Mouse (Mus musculus): Measurements from ENCODE around the gene Rps11. TPM values are rescaled to one million over a fixed set of nuclear protein-coding genes. Genes with fewer than 3 reads are reported as not detected.
"Not testable (repeated sequence)": the region's sequence is repeated elsewhere in the genome, so short reads cannot be mapped to it uniquely, and the experiment has no call there.

Gene Rps11
- polyA plus RNA-seq, 1 experiment from 2014 or later = 952 TPM

DNA sequence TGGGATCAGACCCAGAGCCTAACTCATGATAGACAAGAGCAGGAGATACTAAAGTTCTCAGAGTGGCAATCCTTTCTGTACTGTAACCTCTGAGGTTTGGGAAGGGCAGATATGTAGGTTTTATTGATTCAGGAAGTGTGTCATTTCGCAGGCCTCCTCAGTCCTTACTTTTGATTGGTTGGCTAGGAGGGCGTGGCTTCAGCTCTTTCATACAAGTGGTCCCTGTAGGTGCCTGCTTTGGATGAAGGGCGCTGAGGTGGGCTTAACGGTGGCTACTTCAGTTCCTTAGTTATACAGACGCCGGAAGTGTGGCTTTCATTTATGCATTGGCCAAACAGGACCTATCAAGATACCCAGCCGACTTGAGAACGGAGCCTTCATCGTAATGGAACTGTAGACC is 31.4 kb upstream of the Rps11 start:
- H3K27me3 ChIP-seq (ENCODE audit: control insufficient read depth, insufficient read depth, low read length) = no peaks in the 10 kb centered on the region
- no peak overlapping the region for H3K9ac ChIP-seq
- ATAC-seq (ENCODE audit: low FRiP score) (no peak), DNase-seq (ENCODE audit: low spot score) (no peak)
- peaks cover 12% of the 10 kb centered on the region for H3K4me1 ChIP-seq (replicated peaks; ENCODE audit: control insufficient read depth, insufficient read depth, low read length)
- H3K27ac ChIP-seq = no peak overlapping the region
- no peaks in the 10 kb centered on the region for H3K9me3 ChIP-seq (ENCODE audit: control insufficient read depth, low read length)
- 88% methylated on average over 9 of the region's 9 CpGs for WGBS
- peaks cover 24% of the 10 kb centered on the region for H3K36me3 ChIP-seq (replicated peaks; ENCODE audit: control insufficient read depth, insufficient read depth)
- peak overlapping the region; percentile 93 for H3K4me2 ChIP-seq (replicated peaks)
- H3K4me3 ChIP-seq (replicated peaks; ENCODE audit: low read length) = no peak overlapping the region

DNA sequence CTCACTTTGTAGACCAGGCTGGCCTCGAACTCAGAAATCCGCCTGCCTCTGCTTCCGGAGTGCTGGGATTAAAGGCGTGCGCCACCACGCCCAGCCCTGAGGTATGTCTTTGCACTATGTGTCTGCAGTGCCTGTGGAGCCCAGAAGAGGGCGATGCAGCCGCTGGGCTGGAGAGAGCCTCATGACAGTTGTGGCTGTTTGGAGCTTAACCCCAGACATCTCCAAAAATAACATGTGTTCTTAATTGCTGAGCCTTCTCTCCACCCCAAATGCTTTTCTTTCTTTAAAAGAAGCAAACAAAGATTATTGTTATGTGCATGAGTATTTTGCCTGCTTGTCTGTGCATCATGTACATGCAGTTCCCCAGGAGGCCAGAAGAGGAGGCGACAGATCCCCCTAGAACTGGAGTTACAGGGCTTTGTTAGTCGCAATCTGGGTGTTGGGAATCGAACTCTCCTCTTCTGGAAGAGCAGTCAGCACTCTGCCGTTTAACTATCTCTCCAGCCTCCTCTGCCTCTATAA is 30.8 kb upstream of the Rps11 start:
- peak overlapping the region; percentile 93 for H3K4me2 ChIP-seq (replicated peaks)
- peak overlapping the region; percentile 68 for H3K4me3 ChIP-seq (replicated peaks; ENCODE audit: low read length)
- no peaks in the 10 kb centered on the region for H3K27me3 ChIP-seq (ENCODE audit: control insufficient read depth, insufficient read depth, low read length)
- H3K9me3 ChIP-seq (ENCODE audit: control insufficient read depth, low read length) = no peaks in the 10 kb centered on the region
- peak overlapping the region; percentile 14; the same call in 1 of the 2 replicates for H3K27ac ChIP-seq
- DNase-seq (ENCODE audit: low spot score) (no peak), ATAC-seq (ENCODE audit: low FRiP score) (no peak; the same call in 1 of the 2 replicates)
- peaks cover 19% of the 10 kb centered on the region for H3K36me3 ChIP-seq (replicated peaks; ENCODE audit: control insufficient read depth, insufficient read depth)
- WGBS = 80% methylated on average over 12 of the region's 12 CpGs
- peaks cover 12% of the 10 kb centered on the region for H3K4me1 ChIP-seq (replicated peaks; ENCODE audit: control insufficient read depth, insufficient read depth, low read length)
- H3K9ac ChIP-seq = peak overlapping the region; percentile 94; the same call in 1 of the 2 replicates

DNA sequence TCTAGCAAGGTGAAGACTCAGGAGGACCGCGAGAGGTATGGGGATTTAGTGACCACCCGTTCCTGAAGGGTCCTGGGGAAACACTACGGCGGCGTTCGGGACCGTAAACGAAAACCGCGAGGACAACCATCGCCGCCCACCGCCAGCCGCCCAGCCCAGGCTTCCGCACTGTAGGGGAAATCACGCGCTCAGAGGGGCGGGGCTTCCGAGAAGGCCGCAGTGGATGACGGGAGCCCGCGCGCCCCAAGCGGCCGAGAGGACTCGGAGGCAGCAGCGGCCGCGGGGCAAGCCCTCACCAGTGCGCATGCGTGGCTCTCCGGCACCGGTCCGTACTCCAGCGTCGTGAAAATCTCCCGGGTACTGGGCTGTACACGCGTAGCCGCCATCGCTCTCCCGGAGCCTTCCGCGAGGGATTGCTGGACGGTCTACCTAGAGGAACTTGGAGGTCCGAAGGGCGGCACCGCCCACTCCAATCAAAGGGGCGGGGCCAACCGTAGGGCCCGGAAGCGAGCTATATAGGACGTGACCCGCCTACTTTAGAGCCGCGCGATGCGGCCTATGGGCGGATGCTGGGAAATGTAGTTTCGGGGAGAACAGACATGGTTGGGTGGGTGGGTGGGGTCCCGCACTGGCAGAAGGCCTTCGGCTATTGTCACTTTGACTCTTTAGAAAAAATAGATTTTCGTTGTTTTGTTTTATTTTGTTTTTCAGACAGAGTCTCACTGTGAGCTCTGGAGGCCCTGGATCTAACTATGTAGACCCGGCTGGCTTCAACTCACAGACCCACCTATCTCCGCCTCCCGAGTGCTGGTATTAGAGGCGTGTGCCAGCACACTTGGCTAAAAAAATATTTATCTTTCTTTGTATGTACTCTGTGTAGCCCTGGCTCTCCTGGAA is 30.1 kb upstream of the Rps11 start, which contains the start of the genes Pih1d1 and Aldh16a1:
Gene Pih1d1, plus strand, starts transcription at position 208 of the 897 bp plus-strand sequence.
Gene Aldh16a1, minus strand, starts transcription at position 489 of the 897 bp plus-strand sequence.
- H3K27me3 ChIP-seq (ENCODE audit: control insufficient read depth, insufficient read depth, low read length) = no peaks in the 10 kb centered on the region
- 5% methylated on average over 68 of the region's 69 CpGs for WGBS
- H3K36me3 ChIP-seq (replicated peaks; ENCODE audit: control insufficient read depth, insufficient read depth) = peaks cover 13% of the 10 kb centered on the region
- ATAC-seq (ENCODE audit: low FRiP score) = peak; percentile 97
- no peaks in the 10 kb centered on the region for H3K9me3 ChIP-seq (ENCODE audit: control insufficient read depth, low read length)
- DNase-seq (ENCODE audit: low spot score) = peak; percentile 96
- H3K4me2 ChIP-seq (replicated peaks) = peak within 1 kb of the TSS; percentile 93
- peaks cover 12% of the 10 kb centered on the region for H3K4me1 ChIP-seq (replicated peaks; ENCODE audit: control insufficient read depth, insufficient read depth, low read length)
- H3K9ac ChIP-seq = peak within 1 kb of the TSS; percentile 94
- peak within 1 kb of the TSS; percentile 97 for H3K27ac ChIP-seq
- H3K4me3 ChIP-seq (replicated peaks; ENCODE audit: low read length) = peak within 1 kb of the TSS; percentile 68

DNA sequence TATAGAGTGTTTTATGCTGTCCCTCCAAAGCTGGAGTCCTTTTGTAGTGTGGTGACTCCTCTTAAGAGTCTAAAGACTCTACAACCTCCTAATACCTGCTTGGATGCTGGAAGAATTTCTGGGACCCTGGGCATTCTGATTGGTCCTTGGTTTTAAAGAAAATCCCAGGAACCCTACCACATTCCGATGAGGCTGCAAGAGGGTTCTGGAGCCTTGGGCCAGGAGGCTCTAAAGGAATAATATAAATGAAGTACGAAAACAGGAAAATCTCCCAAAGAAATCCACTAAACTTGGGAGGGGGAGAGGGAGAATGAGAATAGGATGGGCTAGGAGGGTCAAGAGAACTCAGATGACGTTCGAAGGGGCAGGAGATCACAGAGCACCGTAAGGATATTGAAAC is 29.3 kb upstream of the Rps11 start:
- peak overlapping the region; percentile 68 for H3K4me3 ChIP-seq (replicated peaks; ENCODE audit: low read length)
- 2% methylated on average over 5 of the region's 5 CpGs for WGBS
- H3K9me3 ChIP-seq (ENCODE audit: control insufficient read depth, low read length) = no peaks in the 10 kb centered on the region
- DNase-seq (ENCODE audit: low spot score) (no peak), ATAC-seq (ENCODE audit: low FRiP score) (no peak)
- no peaks in the 10 kb centered on the region for H3K27me3 ChIP-seq (ENCODE audit: control insufficient read depth, insufficient read depth, low read length)
- peak overlapping the region; percentile 93 for H3K4me2 ChIP-seq (replicated peaks)
- H3K27ac ChIP-seq = peak overlapping the region; percentile 97
- H3K9ac ChIP-seq = peak overlapping the region; percentile 94
- peaks cover 12% of the 10 kb centered on the region for H3K4me1 ChIP-seq (replicated peaks; ENCODE audit: control insufficient read depth, insufficient read depth, low read length)
- peaks cover 5% of the 10 kb centered on the region; the same call in 1 of the 2 replicates for H3K36me3 ChIP-seq (replicated peaks; ENCODE audit: control insufficient read depth, insufficient read depth)

DNA sequence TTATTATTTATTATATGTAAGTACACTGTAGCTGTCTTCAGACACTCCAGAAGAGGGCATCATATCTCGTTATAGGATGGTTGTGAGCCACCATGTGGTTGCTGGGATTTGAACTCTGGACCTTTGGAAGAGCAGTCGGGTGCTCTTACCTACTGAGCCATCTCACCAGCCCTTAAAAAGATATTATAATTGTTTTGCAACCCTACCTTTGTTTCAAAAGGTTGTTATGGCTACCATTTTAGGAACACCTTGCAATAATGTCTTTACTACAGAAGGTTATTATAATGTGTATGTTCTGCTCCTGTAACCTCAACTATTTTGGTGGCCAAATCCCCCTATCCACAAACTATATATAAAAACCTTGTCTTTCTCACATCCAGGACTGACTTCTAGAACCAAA is 28.8 kb upstream of the Rps11 start:
- WGBS = 95% methylated on average over 2 of the region's 2 CpGs
- not testable (repeated sequence) for H3K9ac ChIP-seq

DNA sequence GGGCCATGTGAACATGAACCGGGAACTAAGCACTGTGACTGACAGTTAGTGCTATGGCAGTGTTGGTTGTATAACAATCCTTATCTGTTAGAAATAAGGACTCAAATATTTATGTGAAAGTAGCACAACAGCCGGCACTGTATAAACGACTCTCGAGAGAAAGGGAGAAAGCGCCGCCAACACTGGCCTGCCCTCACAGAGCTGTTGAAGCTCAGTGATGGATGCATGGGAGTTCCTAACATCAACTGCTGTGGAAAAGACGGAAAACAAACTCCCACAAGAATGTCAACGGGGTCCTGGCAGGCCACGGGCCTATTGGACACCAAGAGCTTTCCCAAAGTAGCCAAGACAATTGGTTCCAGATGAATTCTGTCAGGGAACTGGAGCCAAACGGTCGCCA is 27.1 kb upstream of the Rps11 start:
- no peak overlapping the region for H3K4me2 ChIP-seq (replicated peaks)
- H3K9ac ChIP-seq = 0 out of 2 replicates have a peak overlapping the region, but pooled peaks have one; percentile 28
- H3K4me3 ChIP-seq (replicated peaks; ENCODE audit: low read length) = no peak overlapping the region
- no peak for DNase-seq (ENCODE audit: low spot score)
- H3K27me3 ChIP-seq (ENCODE audit: control insufficient read depth, insufficient read depth, low read length) = no peaks in the 10 kb centered on the region
- 56% methylated on average over 11 of the region's 11 CpGs for WGBS
- peaks cover 12% of the 10 kb centered on the region for H3K4me1 ChIP-seq (replicated peaks; ENCODE audit: control insufficient read depth, insufficient read depth, low read length)
- no peaks in the 10 kb centered on the region for H3K9me3 ChIP-seq (ENCODE audit: control insufficient read depth, low read length)
- H3K27ac ChIP-seq = no peak overlapping the region
- H3K36me3 ChIP-seq (replicated peaks; ENCODE audit: control insufficient read depth, insufficient read depth) = 0 out of 2 replicates have a peak, but pooled peaks cover 6% of the 10 kb centered on the region
- ATAC-seq (ENCODE audit: low FRiP score) = no peak

More for the DNA sequence above, 28.8 kb upstream of the Rps11 start:
- not testable (repeated sequence) for H3K9me3 ChIP-seq (ENCODE audit: control insufficient read depth, low read length); H3K36me3 ChIP-seq (replicated peaks; ENCODE audit: control insufficient read depth, insufficient read depth); H3K27me3 ChIP-seq (ENCODE audit: control insufficient read depth, insufficient read depth, low read length); DNase-seq (ENCODE audit: low spot score); ATAC-seq (ENCODE audit: low FRiP score); H3K27ac ChIP-seq; H3K4me3 ChIP-seq (replicated peaks; ENCODE audit: low read length)
- H3K4me2 ChIP-seq (replicated peaks) = peak overlapping the region; percentile 93
- H3K4me1 ChIP-seq (replicated peaks; ENCODE audit: control insufficient read depth, insufficient read depth, low read length) = peaks cover 12% of the 10 kb centered on the region

DNA sequence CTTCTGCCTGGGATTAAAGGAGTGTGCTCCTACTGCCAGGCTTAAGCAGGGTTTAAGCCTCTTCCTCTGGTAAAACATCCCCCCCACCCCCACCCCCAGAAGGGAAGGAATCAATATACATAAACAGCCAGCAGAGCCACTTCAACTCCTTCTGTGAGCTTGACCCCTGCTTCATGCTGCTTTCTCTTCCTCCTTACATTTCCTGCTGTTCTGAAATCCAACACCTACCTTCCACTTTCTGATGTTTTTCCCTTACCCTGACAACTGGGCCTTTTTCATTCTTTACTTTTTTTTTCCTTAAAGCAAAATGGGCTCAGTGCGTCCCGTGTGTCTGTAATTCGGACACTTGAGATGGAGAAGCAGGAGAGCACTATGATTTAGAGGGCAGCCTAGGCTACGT is 26.1 kb upstream of the Rps11 start:
- Histone ChIP-seq H3K9ac (no peak overlapping the region), H3K4me2 (replicated peaks) (no peak overlapping the region), H3K4me1 (replicated peaks; ENCODE audit: control insufficient read depth, insufficient read depth, low read length) (peaks cover 11% of the 10 kb centered on the region), H3K27me3 (ENCODE audit: control insufficient read depth, insufficient read depth, low read length) (no peaks in the 10 kb centered on the region), H3K36me3 (replicated peaks; ENCODE audit: control insufficient read depth, insufficient read depth) (0 out of 2 replicates have a peak, but pooled peaks cover 6% of the 10 kb centered on the region), H3K4me3 (replicated peaks; ENCODE audit: low read length) (no peak overlapping the region), H3K9me3 (ENCODE audit: control insufficient read depth, low read length) (no peaks in the 10 kb centered on the region), H3K27ac (no peak overlapping the region)
- WGBS = 75% methylated on average over 4 of the region's 4 CpGs
- ATAC-seq (ENCODE audit: low FRiP score) (no peak), DNase-seq (ENCODE audit: low spot score) (no peak)

DNA sequence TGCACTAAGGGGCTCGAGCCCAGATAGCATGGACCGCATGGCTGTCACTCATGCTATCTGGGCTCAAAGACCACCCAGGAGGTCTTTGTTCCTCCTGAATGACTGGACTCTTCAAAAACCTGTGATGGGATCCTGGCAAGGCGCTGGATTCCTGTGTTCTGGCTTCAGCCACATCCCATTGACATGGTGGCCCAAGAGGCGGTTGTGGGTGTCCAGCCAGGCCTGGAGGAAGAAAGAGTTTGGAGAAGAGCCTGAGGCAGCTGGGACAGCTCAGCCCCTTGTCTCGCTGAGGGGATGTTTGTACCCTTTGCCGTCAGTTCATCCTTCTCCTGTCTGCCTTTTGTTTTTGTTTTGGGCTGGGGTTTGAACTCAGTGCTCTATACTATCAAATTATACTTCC is 25.3 kb upstream of the Rps11 start:
- H3K36me3 ChIP-seq (replicated peaks; ENCODE audit: control insufficient read depth, insufficient read depth) = 0 out of 2 replicates have a peak, but pooled peaks cover 6% of the 10 kb centered on the region
- H3K4me1 ChIP-seq (replicated peaks; ENCODE audit: control insufficient read depth, insufficient read depth, low read length) = 0 out of 2 replicates have a peak, but pooled peaks cover 5% of the 10 kb centered on the region
- no peak for DNase-seq (ENCODE audit: low spot score)
- no peaks in the 10 kb centered on the region for H3K9me3 ChIP-seq (ENCODE audit: control insufficient read depth, low read length)
- H3K27ac ChIP-seq = no peak overlapping the region
- ATAC-seq (ENCODE audit: low FRiP score) = no peak
- H3K4me3 ChIP-seq (replicated peaks; ENCODE audit: low read length) = no peak overlapping the region
- whole genome bisulfite sequencing = 28% methylated on average over 6 of the region's 6 CpGs
- H3K4me2 ChIP-seq (replicated peaks) = no peak overlapping the region
- no peaks in the 10 kb centered on the region for H3K27me3 ChIP-seq (ENCODE audit: control insufficient read depth, insufficient read depth, low read length)
- H3K9ac ChIP-seq = no peak overlapping the region

DNA sequence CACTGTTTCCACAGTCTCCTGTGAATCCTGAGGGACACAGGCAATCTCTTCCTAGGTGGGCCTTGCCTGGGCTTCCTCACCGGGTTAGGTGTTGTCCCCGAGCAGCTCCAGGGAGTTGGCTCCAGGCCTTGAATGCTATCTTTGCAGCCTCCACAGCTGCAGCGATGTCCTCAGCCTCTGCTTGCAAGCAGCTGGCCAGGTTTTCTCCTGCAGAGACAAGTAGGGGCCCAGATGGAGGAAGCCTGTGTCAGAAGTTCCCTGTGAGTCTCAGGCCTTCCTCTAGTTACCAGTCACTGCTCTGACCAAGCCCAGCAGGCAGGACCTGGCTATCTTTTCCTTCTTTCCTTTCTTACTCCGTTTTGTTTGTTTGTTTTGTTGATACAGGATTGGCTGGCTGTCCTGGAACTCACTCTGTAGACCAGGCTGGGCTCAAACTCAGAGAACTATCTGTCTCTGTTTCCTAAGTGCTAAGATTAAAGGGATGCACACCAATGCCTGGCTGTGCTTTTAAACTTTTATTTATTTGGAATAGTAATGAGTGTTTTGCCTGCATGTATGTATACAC is 24.4 kb upstream of the Rps11 start:
- DNase-seq (ENCODE audit: low spot score) = no peak
- WGBS = 65% methylated on average over 4 of the region's 4 CpGs
- no peak overlapping the region for H3K9ac ChIP-seq
- 0 out of 2 replicates have a peak, but pooled peaks cover 3% of the 10 kb centered on the region for H3K4me1 ChIP-seq (replicated peaks; ENCODE audit: control insufficient read depth, insufficient read depth, low read length)
- H3K9me3 ChIP-seq (ENCODE audit: control insufficient read depth, low read length) = no peaks in the 10 kb centered on the region
- no peak overlapping the region for H3K4me3 ChIP-seq (replicated peaks; ENCODE audit: low read length)
- no peak overlapping the region for H3K27ac ChIP-seq
- H3K4me2 ChIP-seq (replicated peaks) = no peak overlapping the region
- no peaks in the 10 kb centered on the region for H3K27me3 ChIP-seq (ENCODE audit: control insufficient read depth, insufficient read depth, low read length)
- H3K36me3 ChIP-seq (replicated peaks; ENCODE audit: control insufficient read depth, insufficient read depth) = 0 out of 2 replicates have a peak, but pooled peaks cover 6% of the 10 kb centered on the region
- ATAC-seq (ENCODE audit: low FRiP score) = no peak
